Mouse (Mus musculus) midbrain, postnatal 0 days (tissue): ENCODE results near the gene Thrap3. TPM values are rescaled to one million over a fixed set of nuclear protein-coding genes. Genes with fewer than 3 reads are reported as not detected.
A peak's percentile ranks its signal among the peaks of the same experiment; 100 is the strongest.

ENCODE experiments used
- ATAC-seq: fragments of 200-750 bp; cut with Nextera tagmentation; 2 replicates; pipeline ENCODE4 v1.8.0; 2017; ENCODE audit warnings: moderate number of reproducible peaks, mild to moderate bottlenecking, moderate TSS enrichment, moderate library complexity; ENCODE audit not compliant: low FRiP score
- DNase-seq: peaks from one replicate; pipeline ENCODE4 v3.0.0-alpha.2; 2015; ENCODE audit warnings: low spot score
- H3K27ac ChIP-seq: fragments of 300-500 bp; sonication (generic); 2 replicates; pipeline ENCODE4 v1.5.1; 2014; ENCODE audit warnings: low read depth, mild to moderate bottlenecking, low read length, mixed read lengths
- H3K27me3 ChIP-seq: fragments of 300-500 bp; sonication (generic); 2 replicates; pipeline ENCODE4 v1.6.1; 2014; ENCODE audit warnings: low read length, control low read depth, mixed read lengths; ENCODE audit not compliant: insufficient read depth
- H3K36me3 ChIP-seq: fragments of 300-500 bp; sonication (generic); 2 replicates; pipeline ENCODE4 v1.6.1; 2014; ENCODE audit warnings: low read length, control low read depth, mixed read lengths; ENCODE audit not compliant: insufficient read depth
- H3K4me1 ChIP-seq: fragments of 300-500 bp; sonication (generic); 2 replicates; pipeline ENCODE4 v1.6.1; 2014; ENCODE audit warnings: mild to moderate bottlenecking, control low read depth, antibody characterized with exemption, low read length, mixed read lengths; ENCODE audit not compliant: insufficient read depth
- H3K4me2 ChIP-seq: fragments of 300-500 bp; sonication (generic); 2 replicates; pipeline ENCODE4 v1.6.1; 2014; ENCODE audit warnings: low read depth, mild to moderate bottlenecking, low read length, mixed read lengths; ENCODE audit not compliant: poor library complexity, severe bottlenecking
- H3K4me3 ChIP-seq: fragments of 300-500 bp; sonication (generic); 2 replicates; pipeline ENCODE4 v1.5.1; 2014; ENCODE audit warnings: low read depth, mild to moderate bottlenecking, low read length, moderate library complexity
- H3K9ac ChIP-seq: fragments of 300-500 bp; sonication (generic); replicated peaks from 2 replicates; pipeline ENCODE4 v1.6.1; 2014; ENCODE audit warnings: mild to moderate bottlenecking, low read length, moderate library complexity, mixed read lengths; ENCODE audit not compliant: poor library complexity, severe bottlenecking
- H3K9me3 ChIP-seq: fragments of 300-500 bp; sonication (generic); 2 replicates; pipeline ENCODE4 v1.6.1; 2016; ENCODE audit warnings: low read length, control low read depth
- CTCF ChIP-seq: IDR thresholded peaks from 2 replicates; pipeline ENCODE4 v1.5.1; 2016; ENCODE audit warnings: antibody characterized with exemption, mild to moderate bottlenecking
- WGBS: fragments of 180-500 bp; shearing (Covaris S2); extraction: QIAGEN DNeasy Blood & Tissue Kit; methylation state at CpG from one replicate; pipeline ENCODE4 v1.1.7; 2014; 5-methylcytosine and 5-hydroxymethylcytosine counted together
- polyA plus RNA-seq: library from polyadenylated mRNA; unstranded; fragments of >200 nt; fragmentation: Nextera tagmentation; extraction: Ambion mirVana; gene quantifications from 2 replicates; pipeline ENCODE4 v1.2.1, GENCODE M21; 2015
- total RNA-seq: library from RNA; depleted of rRNA; stranded (reverse); fragments of >200 nt; gene quantifications from 2 replicates; pipeline ENCODE4 v1.2.3, GENCODE M21; 2014; rRNA removed

The Thrap3 gene
- total and polyA plus RNA-seq, 2 experiments from 2014 or later: 94.8 to 162 TPM

DNA sequence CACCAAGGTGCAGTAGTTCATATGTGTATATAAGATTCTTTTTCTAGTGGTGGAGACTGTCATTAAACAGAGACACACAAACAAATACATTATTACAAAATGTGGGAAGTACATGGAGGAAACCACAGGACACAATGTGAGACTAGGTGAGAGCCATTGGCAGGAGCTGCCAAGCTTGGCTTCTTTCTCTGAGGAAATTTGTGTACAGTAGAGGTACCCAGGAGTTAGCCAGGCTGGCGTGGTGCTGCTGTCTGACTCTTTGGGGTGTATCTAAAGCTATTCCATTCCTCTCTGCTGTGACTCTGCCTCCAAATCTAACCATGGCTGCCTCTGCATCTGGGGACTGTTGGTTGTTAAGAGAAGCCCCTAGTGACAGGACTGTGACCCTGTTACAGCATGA, 83.5 kb downstream of the Thrap3 start:
- DNase-seq (no peak), ATAC-seq (no peak)
- H3K9me3 ChIP-seq: no peaks in the 10 kb centered on the region
- no peak for TF ChIP-seq CTCF
- peaks cover 2% of the 10 kb centered on the region for H3K36me3 ChIP-seq
- no peak overlapping the region for H3K27ac ChIP-seq
- no peaks in the 10 kb centered on the region for H3K27me3 ChIP-seq
- H3K4me1 ChIP-seq: peaks cover 4% of the 10 kb centered on the region; the same call in 1 of the 2 replicates
- H3K4me2 ChIP-seq: no peak overlapping the region
- H3K9ac ChIP-seq: no peak overlapping the region
- H3K4me3 ChIP-seq: no peak overlapping the region
- WGBS: 81% methylated on average over 1 of the region's 1 CpGs

DNA sequence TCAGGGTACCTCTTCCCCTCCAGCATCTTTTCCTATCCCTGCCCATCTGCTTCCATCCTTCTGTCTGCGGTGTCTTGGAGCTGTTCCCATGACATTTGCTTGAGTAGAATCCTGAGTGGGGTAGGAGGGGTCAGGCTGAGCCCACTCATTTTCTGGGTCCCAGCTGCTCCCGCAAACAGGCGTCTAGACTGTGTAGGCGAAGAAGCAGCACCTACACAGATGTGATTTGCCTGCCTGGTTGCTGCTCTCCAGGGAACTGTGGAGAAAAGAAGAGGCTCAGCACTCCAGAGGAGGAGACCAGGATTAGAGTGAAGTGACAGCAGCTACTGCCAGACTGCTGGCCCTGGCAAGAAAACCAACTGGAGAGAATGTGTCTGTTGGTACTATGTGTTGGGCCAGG, 83.9 kb downstream of the Thrap3 start:
- DNase-seq (peak; percentile 51), ATAC-seq (no peak)
- Histone ChIP-seq H3K4me3 (no peak overlapping the region), H3K36me3 (peaks cover 2% of the 10 kb centered on the region; the same call in 1 of the 2 replicates), H3K4me1 (peaks cover 4% of the 10 kb centered on the region; the same call in 1 of the 2 replicates), H3K27me3 (no peaks in the 10 kb centered on the region), H3K9ac (no peak overlapping the region), H3K27ac (no peak overlapping the region), H3K4me2 (no peak overlapping the region), H3K9me3 (no peaks in the 10 kb centered on the region)
- TF ChIP-seq CTCF: no peak
- 68% methylated on average over 4 of the region's 4 CpGs for WGBS

DNA sequence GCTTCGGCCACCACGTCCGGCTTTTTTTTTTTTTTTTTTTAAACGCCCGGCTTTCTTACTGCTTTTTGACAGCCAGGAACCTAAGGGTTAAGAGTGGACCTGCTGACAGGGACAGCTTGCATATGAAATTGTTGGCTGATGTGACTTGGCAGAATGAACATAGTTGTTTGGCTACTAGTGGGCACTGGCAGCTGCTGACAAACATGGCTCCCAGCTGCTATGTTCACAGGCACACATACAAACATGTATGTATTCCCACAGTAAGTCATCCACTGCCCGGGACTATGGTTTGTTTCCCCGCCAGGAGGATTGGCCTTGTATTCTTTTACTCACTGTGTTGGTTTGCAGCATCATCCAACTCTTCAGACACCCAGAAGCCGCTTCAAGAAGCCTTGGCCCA, 85.4 kb downstream of the Thrap3 start:
- Histone ChIP-seq H3K9ac (no peak overlapping the region), H3K4me3 (no peak overlapping the region), H3K4me2 (no peak overlapping the region), H3K9me3 (no peaks in the 10 kb centered on the region), H3K4me1 (peaks cover 4% of the 10 kb centered on the region; the same call in 1 of the 2 replicates), H3K27me3 (no peaks in the 10 kb centered on the region), H3K27ac (no peak overlapping the region), H3K36me3 (peaks cover 2% of the 10 kb centered on the region; the same call in 1 of the 2 replicates)
- DNase-seq (peak; percentile 79), ATAC-seq (no peak)
- TF ChIP-seq CTCF: no peak
- WGBS: 83% methylated on average over 8 of the region's 8 CpGs

DNA sequence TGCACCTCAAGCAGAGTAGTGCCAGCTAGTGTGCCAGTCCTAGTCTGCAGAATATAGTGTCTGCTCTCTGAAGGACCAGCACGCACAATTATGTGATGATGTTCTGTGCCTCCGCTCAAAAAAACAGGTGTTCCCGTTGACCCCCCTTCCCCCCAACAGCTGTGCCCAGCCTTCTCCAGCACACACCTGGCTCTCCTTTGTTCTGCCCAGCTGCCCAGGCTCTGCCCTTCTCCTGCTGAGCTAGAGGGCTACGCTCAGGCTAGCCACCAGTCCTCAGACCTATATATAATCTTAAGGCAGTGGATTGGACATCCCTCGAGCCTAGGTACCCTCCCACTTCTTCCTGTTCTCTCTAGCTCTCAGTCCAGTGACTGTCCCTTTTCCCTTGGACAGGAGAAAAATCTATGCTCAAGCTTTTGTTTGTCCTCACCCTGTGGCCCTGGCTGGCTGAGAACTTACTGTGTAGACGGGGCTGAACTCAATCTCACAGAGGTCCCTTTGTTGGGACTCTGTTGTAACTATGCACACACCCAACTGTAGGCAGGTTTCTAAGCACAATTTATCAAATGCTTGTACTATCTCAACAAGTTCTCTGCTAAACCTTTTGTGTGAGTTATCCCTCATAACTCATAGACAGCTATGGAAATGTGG, 86.6 kb downstream of the Thrap3 start:
- Histone ChIP-seq H3K36me3 (peaks cover 2% of the 10 kb centered on the region; the same call in 1 of the 2 replicates), H3K27ac (no peak overlapping the region), H3K9ac (no peak overlapping the region), H3K27me3 (no peaks in the 10 kb centered on the region), H3K9me3 (no peaks in the 10 kb centered on the region), H3K4me3 (no peak overlapping the region), H3K4me2 (no peak overlapping the region), H3K4me1 (peaks cover 6% of the 10 kb centered on the region)
- no peak for TF ChIP-seq CTCF
- ATAC-seq (no peak), DNase-seq (no peak)
- 70% methylated on average over 6 of the region's 6 CpGs for WGBS

DNA sequence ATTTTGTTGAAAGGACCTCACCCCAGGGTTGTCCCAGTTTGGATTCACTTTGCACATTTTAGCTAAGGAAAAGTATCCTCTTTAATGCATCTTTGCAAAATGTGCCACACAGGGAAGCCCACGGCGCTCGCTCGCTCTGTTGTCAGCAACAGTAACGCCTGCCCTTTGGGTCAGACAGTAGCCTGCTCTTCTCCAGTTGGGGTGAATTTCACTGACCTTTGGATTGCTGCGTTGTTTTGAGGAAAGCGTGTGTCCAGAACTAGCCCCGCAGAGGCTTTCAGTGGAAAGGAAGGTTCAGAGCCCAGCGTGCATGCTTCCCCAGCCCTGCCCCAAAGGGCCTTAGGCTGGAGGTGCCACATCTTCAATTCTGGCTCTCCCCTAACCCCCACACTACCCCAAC, 87.1 kb downstream of the Thrap3 start:
- ATAC-seq: no peak
- Histone ChIP-seq H3K27ac (no peak overlapping the region), H3K9ac (no peak overlapping the region), H3K4me1 (peaks cover 12% of the 10 kb centered on the region), H3K27me3 (no peaks in the 10 kb centered on the region), H3K4me2 (no peak overlapping the region), H3K4me3 (no peak overlapping the region), H3K36me3 (peaks cover 2% of the 10 kb centered on the region; the same call in 1 of the 2 replicates), H3K9me3 (no peaks in the 10 kb centered on the region)
- no peak for DNase-seq
- no peak for TF ChIP-seq CTCF
- WGBS: 92% methylated on average over 9 of the region's 9 CpGs

Other genes with a start within 250 kb of the Thrap3 start
- gene Csf3r, start 178.2 kb downstream of the Thrap3 start, total RNA-seq: 0.24 and 2.2 TPM in 2 replicates
- 0.34 and 0.60 TPM in 2 replicates for gene Csf3r, start 178.2 kb downstream of the Thrap3 start, polyA plus RNA-seq
- gene Mrps15, start 155.8 kb downstream of the Thrap3 start, total RNA-seq: 53.8 and 73.2 TPM in 2 replicates
- 137 and 151 TPM in 2 replicates for gene Mrps15, start 155.8 kb downstream of the Thrap3 start, polyA plus RNA-seq
- gene Oscp1, start 144.2 kb downstream of the Thrap3 start, total RNA-seq: 19.1 and 34.3 TPM in 2 replicates
- 47.7 and 50.2 TPM in 2 replicates for gene Oscp1, start 144.2 kb downstream of the Thrap3 start, polyA plus RNA-seq
- gene Lsm10, start 106.1 kb downstream of the Thrap3 start, total RNA-seq: 27.0 and 28.6 TPM in 2 replicates
- 47.7 and 49.3 TPM in 2 replicates for gene Lsm10, start 106.1 kb downstream of the Thrap3 start, polyA plus RNA-seq
- gene Stk40, start 98.8 kb downstream of the Thrap3 start, total RNA-seq: 18.0 and 21.2 TPM in 2 replicates
- 16.9 and 17.4 TPM in 2 replicates for gene Stk40, start 98.8 kb downstream of the Thrap3 start, polyA plus RNA-seq
- gene Eva1b, start 55.0 kb downstream of the Thrap3 start, total RNA-seq: 8.5 and 12.3 TPM in 2 replicates
- 9.1 and 10.6 TPM in 2 replicates for gene Eva1b, start 55.0 kb downstream of the Thrap3 start, polyA plus RNA-seq
- 0.19 and 2.7 TPM in 2 replicates for gene Sh3d21, start 39.3 kb downstream of the Thrap3 start, total RNA-seq
- gene Sh3d21, start 39.3 kb downstream of the Thrap3 start, polyA plus RNA-seq: 2.6 and 2.9 TPM in 2 replicates
- gene Map7d1, start 53.6 kb upstream of the Thrap3 start, total RNA-seq: 106 and 124 TPM in 2 replicates
- gene Map7d1, start 53.6 kb upstream of the Thrap3 start, polyA plus RNA-seq: 56.9 and 61.2 TPM in 2 replicates
- gene Trappc3, start 59.6 kb upstream of the Thrap3 start, total RNA-seq: 121 and 122 TPM in 2 replicates
- gene Trappc3, start 59.6 kb upstream of the Thrap3 start, polyA plus RNA-seq: 173 and 186 TPM in 2 replicates
- gene Col8a2, start 84.0 kb upstream of the Thrap3 start, total RNA-seq: 8.3 and 11.0 TPM in 2 replicates
- gene Col8a2, start 84.0 kb upstream of the Thrap3 start, polyA plus RNA-seq: 1.3 TPM in 2 replicates
- 61.9 and 73.5 TPM in 2 replicates for gene Adprhl2, start 118.9 kb upstream of the Thrap3 start, total RNA-seq
- 80.6 and 84.1 TPM in 2 replicates for gene Adprhl2, start 118.9 kb upstream of the Thrap3 start, polyA plus RNA-seq
- gene Tekt2, start 122.9 kb upstream of the Thrap3 start, total RNA-seq: 5.0 and 6.3 TPM in 2 replicates
- gene Tekt2, start 122.9 kb upstream of the Thrap3 start, polyA plus RNA-seq: 19.1 and 19.9 TPM in 2 replicates
- 9.8 and 10.6 TPM in 2 replicates for gene Ago3, start 226.8 kb upstream of the Thrap3 start, total RNA-seq
- gene Ago3, start 226.8 kb upstream of the Thrap3 start, polyA plus RNA-seq: 9.4 and 11.8 TPM in 2 replicates